Mouse (Mus musculus) cerebellum, adult 2 months (tissue): ENCODE results near the gene Wnt9b.

Source experiments
- CTCF ChIP-seq: fragments of 200-500 bp; IDR thresholded peaks from 2 replicates; pipeline ENCODE4 v1.5.1; 2011; ENCODE audit warnings: low read depth, mild to moderate bottlenecking, control low read depth, low read length, moderate library complexity, borderline replicate concordance; ENCODE audit not compliant: insufficient read depth
- POLR2A ChIP-seq: fragments of 200-500 bp; IDR thresholded peaks from 2 replicates; pipeline ENCODE4 v1.6.1; 2011; ENCODE audit warnings: low read length, control low read depth, borderline replicate concordance; ENCODE audit not compliant: insufficient read depth

DNA sequence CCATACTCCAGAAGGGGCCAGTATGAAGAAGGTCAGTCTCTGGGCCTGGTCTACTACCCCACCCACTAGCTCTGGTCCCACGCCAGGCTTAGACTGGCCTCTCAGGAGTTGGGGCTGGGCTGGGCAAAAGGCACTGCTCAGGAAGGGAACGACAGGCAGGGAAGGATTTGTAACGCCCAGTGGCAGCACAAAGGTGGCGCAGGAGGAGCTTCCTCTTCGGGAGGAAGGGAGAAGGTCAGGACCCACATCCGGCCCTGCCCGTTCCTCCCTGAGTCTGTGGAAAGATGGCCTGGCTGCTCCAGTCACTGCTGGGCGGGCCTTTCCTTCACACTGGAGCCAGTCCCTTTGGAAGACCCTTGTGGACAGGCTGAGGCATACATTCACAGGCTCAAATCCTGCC lies 42.6 kb downstream of the Wnt9b start:
- TF ChIP-seq POLR2A (no peak), CTCF (no peak)
